Mouse (Mus musculus) myocyte (in vitro differentiated cells): ENCODE data around the gene Hecw2.

Experiments
- CEBPB ChIP-seq: IDR thresholded peaks from 2 replicates; pipeline ENCODE4 v1.6.1; 2011; ENCODE audit warnings: mild to moderate bottlenecking, moderate library complexity; ENCODE audit not compliant: poor library complexity, insufficient read depth, severe bottlenecking
- E2F4 ChIP-seq: IDR thresholded peaks from one replicate; pipeline ENCODE4 v1.6.1; 2011; ENCODE audit warnings: mild to moderate bottlenecking, control low read depth, moderate library complexity; ENCODE audit not compliant: insufficient read depth
- MAX ChIP-seq: IDR thresholded peaks from one replicate; pipeline ENCODE4 v1.6.1; 2011; ENCODE audit warnings: low read depth, mild to moderate bottlenecking, control low read depth
- MYOD1 ChIP-seq, 3 experiments: IDR thresholded peaks; one replicate each; pipeline ENCODE4 v1.6.1; 2011; ENCODE audit warnings: control low read depth in 2 of 3, low read depth in 2 of 3, mild to moderate bottlenecking in 2 of 3, moderate library complexity in 1 of 3; ENCODE audit not compliant: insufficient read length in 2 of 3, control insufficient read depth in 1 of 3
- MYOG ChIP-seq, 3 experiments: IDR thresholded peaks; one replicate each; pipeline ENCODE4 v1.6.1; 2011; ENCODE audit warnings: control low read depth in 2 of 3, low read depth in 2 of 3, mild to moderate bottlenecking in 2 of 3; ENCODE audit not compliant: insufficient read length in 2 of 3, control insufficient read depth in 1 of 3, insufficient read depth in 1 of 3
- POLR2A ChIP-seq: IDR thresholded peaks from one replicate; pipeline ENCODE4 v1.6.1; 2011; ENCODE audit warnings: low read depth, mild to moderate bottlenecking, control low read depth, moderate library complexity; ENCODE audit not compliant: insufficient read length
- POLR2AphosphoS2 ChIP-seq: IDR thresholded peaks from one replicate; pipeline ENCODE4 v1.6.1; 2011; ENCODE audit warnings: low read depth, control low read depth; ENCODE audit not compliant: insufficient read length
- SRF ChIP-seq: IDR thresholded peaks from one replicate; pipeline ENCODE4 v1.6.1; 2011; ENCODE audit warnings: low read depth; ENCODE audit not compliant: control insufficient read depth, insufficient read length
- TCF12 ChIP-seq: IDR thresholded peaks from one replicate; pipeline ENCODE4 v1.6.1; 2011; ENCODE audit warnings: mild to moderate bottlenecking, control low read depth; ENCODE audit not compliant: poor library complexity, insufficient read depth, severe bottlenecking
- TCF3 ChIP-seq: IDR thresholded peaks from one replicate; pipeline ENCODE4 v1.6.1; 2011; ENCODE audit warnings: low read depth, control low read depth; ENCODE audit not compliant: insufficient read length
- USF1 ChIP-seq: IDR thresholded peaks from one replicate; pipeline ENCODE4 v1.6.1; 2011; ENCODE audit warnings: low read depth, mild to moderate bottlenecking, control low read depth, moderate library complexity

- TF ChIP-seq MYOG (IDR thresholded peaks at IDR 0.05; ENCODE audit: control insufficient read depth in 1 of 3, insufficient read depth in 1 of 3, insufficient read length in 2 of 3, low read depth in 2 of 3) (no peak), E2F4 (no peak), POLR2A (no peak), MYOD1 (IDR thresholded peaks at IDR 0.05; ENCODE audit: control insufficient read depth in 1 of 3, insufficient read length in 2 of 3, low read depth in 2 of 3) (no peak), TCF12 (no peak), POLR2AphosphoS2 (no peak), SRF (no peak), USF1 (no peak), TCF3 (no peak), MAX (no peak), CEBPB (no peak)
Measured at GRCm38 (mm10) chr1:54118342-54118973, 76.5 kb downstream of the Hecw2 start.
